Mouse (Mus musculus): ENCODE results near the gene Gimap5. TPM values are rescaled to one million over a fixed set of nuclear protein-coding genes. Genes with fewer than 3 reads are reported as not detected.

Gene Gimap5
- polyA plus RNA-seq, 1 experiment: 19.6 TPM

- peak within 1 kb of the TSS; percentile 16; the same call in 1 of the 2 replicates for H3K27ac ChIP-seq (ENCODE audit: insufficient read depth, low read depth, low read length)
- no peak within 1 kb of the TSS for H3K4me3 ChIP-seq (ENCODE audit: insufficient read depth, low read depth, low read length)
- H3K36me3 ChIP-seq (ENCODE audit: control insufficient read depth, insufficient read depth, low read length): no peaks in the 10 kb centered on the region
- TF ChIP-seq CTCF (conservative IDR thresholded peaks at IDR 0.05; ENCODE audit: insufficient read depth, insufficient read length, low read depth, low read length) (no peak), POLR2A (IDR thresholded peaks at IDR 0.05; ENCODE audit: low read depth, low read length) (no peak)
- DNase-seq: no peak
- no peaks in the 10 kb centered on the region for H3K27me3 ChIP-seq (replicated peaks; ENCODE audit: control insufficient read depth, insufficient read depth, low read length)
- WGBS: 86% methylated on average over 3 of the region's 3 CpGs
- no peaks in the 10 kb centered on the region for H3K4me1 ChIP-seq (ENCODE audit: control insufficient read depth, insufficient read depth, low read length)
Observed at GRCm38 (mm10) chr6:48770696-48771095, 24.7 kb downstream of the Gimap5 start, which contains the start of gene Gimap3. Gene Gimap3, minus strand, starts transcription at chr6:48770851.

- WGBS: 1% methylated on average over 8 of the region's 8 CpGs
- H3K27ac ChIP-seq (ENCODE audit: insufficient read depth, low read depth, low read length): no peak overlapping the region
- no peaks in the 10 kb centered on the region for H3K4me1 ChIP-seq (ENCODE audit: control insufficient read depth, insufficient read depth, low read length)
- DNase-seq: peak; percentile 92
- no peaks in the 10 kb centered on the region for H3K27me3 ChIP-seq (replicated peaks; ENCODE audit: control insufficient read depth, insufficient read depth, low read length)
- no peak overlapping the region for H3K4me3 ChIP-seq (ENCODE audit: insufficient read depth, low read depth, low read length)
- TF ChIP-seq CTCF (conservative IDR thresholded peaks at IDR 0.05; ENCODE audit: insufficient read depth, insufficient read length, low read depth, low read length): peak; percentile 95
- no peak for TF ChIP-seq POLR2A (IDR thresholded peaks at IDR 0.05; ENCODE audit: low read depth, low read length)
- H3K36me3 ChIP-seq (ENCODE audit: control insufficient read depth, insufficient read depth, low read length): no peaks in the 10 kb centered on the region
Observed at GRCm38 (mm10) chr6:48772030-48772429, 26.0 kb downstream of the Gimap5 start.

- Histone ChIP-seq H3K27ac (ENCODE audit: insufficient read depth, low read depth, low read length) (peak overlapping the region; percentile 21), H3K27me3 (replicated peaks; ENCODE audit: control insufficient read depth, insufficient read depth, low read length) (no peaks in the 10 kb centered on the region), H3K36me3 (ENCODE audit: control insufficient read depth, insufficient read depth, low read length) (no peaks in the 10 kb centered on the region), H3K4me1 (ENCODE audit: control insufficient read depth, insufficient read depth, low read length) (peaks cover 5% of the 10 kb centered on the region; the same call in 1 of the 2 replicates), H3K4me3 (ENCODE audit: insufficient read depth, low read depth, low read length) (no peak overlapping the region)
- WGBS: 87% methylated on average over 1 of the region's 1 CpGs
- DNase-seq: no peak
- TF ChIP-seq POLR2A (IDR thresholded peaks at IDR 0.05; ENCODE audit: low read depth, low read length) (no peak), CTCF (conservative IDR thresholded peaks at IDR 0.05; ENCODE audit: insufficient read depth, insufficient read length, low read depth, low read length) (no peak)
Observed at GRCm38 (mm10) chr6:48784406-48784805, 38.4 kb downstream of the Gimap5 start.

GRCm38 (mm10) chr6:48785189-48785588 lies 39.2 kb downstream of the Gimap5 start:
- 22% methylated on average over 1 of the region's 1 CpGs for WGBS
- peak; percentile 92 for DNase-seq
- no peak for TF ChIP-seq POLR2A (IDR thresholded peaks at IDR 0.05; ENCODE audit: low read depth, low read length)
- no peak for TF ChIP-seq CTCF (conservative IDR thresholded peaks at IDR 0.05; ENCODE audit: insufficient read depth, insufficient read length, low read depth, low read length)
- Histone ChIP-seq H3K27ac (ENCODE audit: insufficient read depth, low read depth, low read length) (peak overlapping the region; percentile 80), H3K36me3 (ENCODE audit: control insufficient read depth, insufficient read depth, low read length) (no peaks in the 10 kb centered on the region), H3K4me3 (ENCODE audit: insufficient read depth, low read depth, low read length) (no peak overlapping the region), H3K27me3 (replicated peaks; ENCODE audit: control insufficient read depth, insufficient read depth, low read length) (no peaks in the 10 kb centered on the region), H3K4me1 (ENCODE audit: control insufficient read depth, insufficient read depth, low read length) (peaks cover 5% of the 10 kb centered on the region; the same call in 1 of the 2 replicates)

- no peak for TF ChIP-seq CTCF (conservative IDR thresholded peaks at IDR 0.05; ENCODE audit: insufficient read depth, insufficient read length, low read depth, low read length)
- no peak for TF ChIP-seq POLR2A (IDR thresholded peaks at IDR 0.05; ENCODE audit: low read depth, low read length)
- WGBS: 70% methylated on average over 2 of the region's 2 CpGs
- peak; percentile 46 for DNase-seq
- Histone ChIP-seq H3K4me3 (ENCODE audit: insufficient read depth, low read depth, low read length) (no peak overlapping the region), H3K36me3 (ENCODE audit: control insufficient read depth, insufficient read depth, low read length) (no peaks in the 10 kb centered on the region), H3K4me1 (ENCODE audit: control insufficient read depth, insufficient read depth, low read length) (peaks cover 5% of the 10 kb centered on the region; the same call in 1 of the 2 replicates), H3K27ac (ENCODE audit: insufficient read depth, low read depth, low read length) (peak overlapping the region; percentile 80), H3K27me3 (replicated peaks; ENCODE audit: control insufficient read depth, insufficient read depth, low read length) (no peaks in the 10 kb centered on the region)
Observed at GRCm38 (mm10) chr6:48785601-48786000, 39.6 kb downstream of the Gimap5 start.

GRCm38 (mm10) chr6:48787867-48788266 lies 41.9 kb downstream of the Gimap5 start:
- H3K27ac ChIP-seq (ENCODE audit: insufficient read depth, low read depth, low read length): no peak overlapping the region
- DNase-seq: no peak
- peaks cover 5% of the 10 kb centered on the region; the same call in 1 of the 2 replicates for H3K4me1 ChIP-seq (ENCODE audit: control insufficient read depth, insufficient read depth, low read length)
- TF ChIP-seq POLR2A (IDR thresholded peaks at IDR 0.05; ENCODE audit: low read depth, low read length): no peak
- TF ChIP-seq CTCF (conservative IDR thresholded peaks at IDR 0.05; ENCODE audit: insufficient read depth, insufficient read length, low read depth, low read length): no peak
- WGBS: 82% methylated on average over 2 of the region's 2 CpGs
- H3K27me3 ChIP-seq (replicated peaks; ENCODE audit: control insufficient read depth, insufficient read depth, low read length): no peaks in the 10 kb centered on the region
- H3K4me3 ChIP-seq (ENCODE audit: insufficient read depth, low read depth, low read length): no peak overlapping the region
- H3K36me3 ChIP-seq (ENCODE audit: control insufficient read depth, insufficient read depth, low read length): no peaks in the 10 kb centered on the region

GRCm38 (mm10) chr6:48801897-48802296 lies 55.9 kb downstream of the Gimap5 start:
- no peak for TF ChIP-seq POLR2A (IDR thresholded peaks at IDR 0.05; ENCODE audit: low read depth, low read length)
- no peak for TF ChIP-seq CTCF (conservative IDR thresholded peaks at IDR 0.05; ENCODE audit: insufficient read depth, insufficient read length, low read depth, low read length)
- no peak for DNase-seq
- 86% methylated on average over 1 of the region's 1 CpGs for WGBS

More at GRCm38 (mm10) chr6:48801897-48802296, 55.9 kb downstream of the Gimap5 start:
- Histone ChIP-seq H3K36me3 (ENCODE audit: control insufficient read depth, insufficient read depth, low read length) (no peaks in the 10 kb centered on the region), H3K4me1 (ENCODE audit: control insufficient read depth, insufficient read depth, low read length) (peaks cover 4% of the 10 kb centered on the region; the same call in 1 of the 2 replicates), H3K4me3 (ENCODE audit: insufficient read depth, low read depth, low read length) (no peak overlapping the region), H3K27ac (ENCODE audit: insufficient read depth, low read depth, low read length) (no peak overlapping the region), H3K27me3 (replicated peaks; ENCODE audit: control insufficient read depth, insufficient read depth, low read length) (no peaks in the 10 kb centered on the region)

All from kidney, adult 2 months (tissue).